Mouse (Mus musculus) megakaryocyte, embryonic 14.5 days (primary cell): ENCODE data around the gene Hmgb1.

ENCODE experiments used
- FLI1 ChIP-seq: IDR thresholded peaks from 2 replicates; pipeline ENCODE4 v1.6.1; 2012; ENCODE audit warnings: low read length, inconsistent platforms, mixed read lengths
- GATA1 ChIP-seq: IDR thresholded peaks from 3 replicates; pipeline ENCODE4 v1.6.1; 2012; ENCODE audit warnings: mixed read lengths, low read length, inconsistent platforms, borderline replicate concordance

DNA sequence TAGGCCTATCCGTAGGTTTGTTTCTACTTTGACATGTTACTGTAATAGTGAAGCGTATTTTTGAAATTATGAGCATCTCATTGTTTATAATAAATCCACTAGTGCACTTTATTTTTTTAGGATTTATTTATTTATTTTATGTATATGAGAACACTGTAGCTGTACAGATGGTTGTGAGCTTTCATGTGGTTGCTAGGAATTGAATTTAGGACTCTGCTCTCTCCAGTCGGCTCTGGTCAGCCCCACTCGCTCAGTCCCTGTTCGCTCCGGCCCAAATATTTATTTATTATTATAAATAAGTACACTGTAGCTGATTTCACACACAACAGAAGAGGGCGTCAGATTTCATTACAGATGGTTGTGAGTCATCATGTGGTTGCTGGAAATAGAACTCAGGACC, 24.5 kb upstream of the Hmgb1 start:
- no peak for TF ChIP-seq GATA1
- no peak for TF ChIP-seq FLI1
